Mouse (Mus musculus) lung, embryonic 16.5 days (tissue): ENCODE measurements at regions not wholly inside any gene's neighbourhood (a gene's known extent, or its start where the extent isn't known, plus 50 kb on each side); places are given as distances from the start of the nearest gene placed in this dataset.

Experiments used
- ATAC-seq: fragments of 200-750 bp; cut with Nextera tagmentation; 2 replicates; pipeline ENCODE4 v1.8.0; 2017; ENCODE audit warnings: low read depth, mild to moderate bottlenecking, moderate library complexity
- H3K27ac ChIP-seq: fragments of 300-500 bp; sonication (generic); 2 replicates; pipeline ENCODE4 v1.5.1; 2014; ENCODE audit warnings: mild to moderate bottlenecking, control low read depth, low read length
- H3K27me3 ChIP-seq: fragments of 300-500 bp; sonication (generic); 2 replicates; pipeline ENCODE4 v1.6.1; 2014; ENCODE audit warnings: low read depth, low read length, mixed read lengths; ENCODE audit not compliant: control insufficient read depth, insufficient read depth
- H3K36me3 ChIP-seq: fragments of 300-500 bp; sonication (generic); 2 replicates; pipeline ENCODE4 v1.6.1; 2014; ENCODE audit warnings: low read length; ENCODE audit not compliant: control insufficient read depth, insufficient read depth
- H3K4me1 ChIP-seq: fragments of 300-500 bp; sonication (generic); replicated peaks from 2 replicates; pipeline ENCODE4 v1.6.1; 2014; ENCODE audit warnings: low read length, mixed read lengths; ENCODE audit not compliant: control insufficient read depth, insufficient read depth
- H3K4me2 ChIP-seq: fragments of 300-500 bp; sonication (generic); 2 replicates; pipeline ENCODE4 v1.6.1; 2014; ENCODE audit warnings: low read depth, low read length, control low read depth
- H3K4me3 ChIP-seq: fragments of 300-500 bp; sonication (generic); 2 replicates; pipeline ENCODE4 v1.5.1; 2014; ENCODE audit warnings: mild to moderate bottlenecking, low read length, control low read depth
- H3K9ac ChIP-seq: fragments of 300-500 bp; sonication (generic); 2 replicates; pipeline ENCODE4 v1.6.1; 2014; ENCODE audit warnings: low read length, control low read depth
- H3K9me3 ChIP-seq: fragments of 300-500 bp; sonication (generic); 2 replicates; pipeline ENCODE4 v1.6.1; 2016; ENCODE audit warnings: low read length; ENCODE audit not compliant: control insufficient read depth
- WGBS: fragments of 180-500 bp; shearing (Covaris S2); extraction: QIAGEN DNeasy Blood & Tissue Kit; methylation state at CpG from one replicate; pipeline ENCODE4 v1.1.7; 2014; 5-methylcytosine and 5-hydroxymethylcytosine counted together

GRCm38 (mm10) chr13:37130637-37131036, 80.6 kb upstream of the F13a1 start:
- Histone ChIP-seq H3K9ac (no peak overlapping the region), H3K9me3 (no peaks in the 10 kb centered on the region), H3K4me2 (no peak overlapping the region), H3K27ac (peak overlapping the region; percentile 59), H3K4me3 (no peak overlapping the region), H3K36me3 (no peaks in the 10 kb centered on the region), H3K27me3 (no peaks in the 10 kb centered on the region), H3K4me1 (peaks cover 2% of the 10 kb centered on the region; the same call in 1 of the 2 replicates)
- WGBS: 43% methylated on average over 10 of the region's 10 CpGs
- peak; percentile 91 for ATAC-seq

DNA sequence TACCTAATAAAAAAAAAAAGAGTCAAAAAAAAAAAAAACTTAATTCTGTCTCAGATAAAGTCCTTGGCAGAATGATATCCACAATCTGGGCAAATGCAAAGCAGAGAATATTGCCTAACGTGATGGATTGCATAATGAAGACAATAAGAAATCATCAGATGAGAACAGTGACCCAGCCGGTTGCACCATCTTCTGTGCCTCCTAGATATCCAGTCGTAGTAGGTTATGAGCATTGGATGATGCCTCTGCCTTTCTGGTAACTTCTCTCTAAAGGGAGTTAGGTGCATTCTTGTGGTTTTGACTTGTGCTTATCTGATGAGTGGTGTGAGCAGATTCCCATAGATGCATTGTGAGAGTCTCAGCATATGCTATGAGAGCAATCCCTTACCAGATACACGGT, 71.6 kb upstream of the F13a1 start:
- no peaks in the 10 kb centered on the region for H3K36me3 ChIP-seq
- WGBS: 85% methylated on average over 4 of the region's 4 CpGs
- no peaks in the 10 kb centered on the region for H3K27me3 ChIP-seq
- H3K27ac ChIP-seq: no peak overlapping the region
- no peak overlapping the region for H3K9ac ChIP-seq
- H3K9me3 ChIP-seq: no peaks in the 10 kb centered on the region
- no peak overlapping the region for H3K4me2 ChIP-seq
- ATAC-seq: no peak
- H3K4me1 ChIP-seq: no peaks in the 10 kb centered on the region
- H3K4me3 ChIP-seq: no peak overlapping the region

DNA sequence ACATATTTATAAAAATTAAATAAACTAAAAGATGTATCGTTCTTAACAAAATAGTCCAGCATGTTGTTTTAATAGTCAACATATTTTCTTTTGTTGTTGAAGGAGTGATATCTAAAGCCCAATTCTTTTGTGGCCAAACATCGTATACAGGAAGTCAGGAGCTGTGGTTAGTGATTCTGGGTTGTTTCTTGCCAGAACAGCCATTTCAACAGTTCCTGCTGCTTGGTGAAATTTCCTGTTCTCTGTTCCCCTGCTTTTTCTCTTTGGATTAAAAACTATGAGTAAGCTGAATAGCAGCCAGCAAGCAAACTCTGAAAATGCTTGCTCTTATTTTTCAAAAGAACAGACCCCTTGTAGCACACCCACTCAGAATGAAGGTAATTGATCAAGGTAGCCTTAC, 70.2 kb upstream of the F13a1 start:
- H3K27me3 ChIP-seq: no peaks in the 10 kb centered on the region
- ATAC-seq: no peak
- H3K27ac ChIP-seq: no peak overlapping the region
- H3K9ac ChIP-seq: no peak overlapping the region
- no peaks in the 10 kb centered on the region for H3K36me3 ChIP-seq
- H3K4me2 ChIP-seq: no peak overlapping the region
- no peak overlapping the region for H3K4me3 ChIP-seq
- H3K4me1 ChIP-seq: no peaks in the 10 kb centered on the region
- WGBS: 61% methylated on average over 2 of the region's 2 CpGs
- no peaks in the 10 kb centered on the region for H3K9me3 ChIP-seq

- 75% methylated on average over 5 of the region's 5 CpGs for WGBS
- no peak for ATAC-seq
These were observed 64.3 kb upstream of the F13a1 start for GRCm38 (mm10) chr13:37114324-37114723.

GRCm38 (mm10) chr13:37111747-37112146, 61.7 kb upstream of the F13a1 start:
- Histone ChIP-seq H3K9ac (no peak overlapping the region), H3K27me3 (no peaks in the 10 kb centered on the region), H3K36me3 (no peaks in the 10 kb centered on the region), H3K9me3 (no peaks in the 10 kb centered on the region), H3K4me2 (no peak overlapping the region), H3K4me1 (no peaks in the 10 kb centered on the region), H3K4me3 (no peak overlapping the region), H3K27ac (no peak overlapping the region)
- 84% methylated on average over 4 of the region's 4 CpGs for WGBS
- no peak for ATAC-seq

More at GRCm38 (mm10) chr13:37114324-37114723, 64.3 kb upstream of the F13a1 start:
- H3K36me3 ChIP-seq: no peaks in the 10 kb centered on the region
- no peak overlapping the region for H3K9ac ChIP-seq
- no peaks in the 10 kb centered on the region for H3K4me1 ChIP-seq
- H3K4me3 ChIP-seq: no peak overlapping the region
- H3K4me2 ChIP-seq: no peak overlapping the region
- H3K9me3 ChIP-seq: no peaks in the 10 kb centered on the region
- H3K27ac ChIP-seq: no peak overlapping the region
- no peaks in the 10 kb centered on the region for H3K27me3 ChIP-seq

DNA sequence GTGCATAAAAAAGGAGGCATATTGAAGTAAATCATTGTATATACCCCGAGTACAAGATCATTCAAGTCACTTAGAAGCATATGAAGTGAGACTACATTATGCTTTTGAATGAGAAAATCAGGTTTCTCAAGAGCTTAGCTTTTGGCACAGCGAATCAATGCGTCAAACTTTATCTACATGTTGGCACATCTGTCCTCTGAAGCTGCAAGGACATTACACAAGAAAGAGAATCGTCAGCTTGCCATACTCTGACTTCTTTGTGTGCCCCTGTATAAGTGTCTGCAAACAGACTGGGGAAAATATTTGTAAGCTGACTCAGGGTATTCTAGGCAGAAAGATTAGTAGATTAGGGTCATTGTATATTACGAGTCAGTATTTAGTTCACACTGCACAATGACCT, 57.7 kb upstream of the F13a1 start:
- no peak for ATAC-seq
- no peak overlapping the region for H3K9ac ChIP-seq
- H3K36me3 ChIP-seq: no peaks in the 10 kb centered on the region
- no peak overlapping the region for H3K27ac ChIP-seq
- H3K4me1 ChIP-seq: no peaks in the 10 kb centered on the region
- no peaks in the 10 kb centered on the region for H3K27me3 ChIP-seq
- no peaks in the 10 kb centered on the region for H3K9me3 ChIP-seq
- 56% methylated on average over 5 of the region's 5 CpGs for WGBS
- no peak overlapping the region for H3K4me3 ChIP-seq
- H3K4me2 ChIP-seq: no peak overlapping the region

- no peak for ATAC-seq
- H3K9me3 ChIP-seq: no peaks in the 10 kb centered on the region
- H3K36me3 ChIP-seq: no peaks in the 10 kb centered on the region
- no peak overlapping the region for H3K9ac ChIP-seq
- H3K4me3 ChIP-seq: no peak overlapping the region
- 71% methylated on average over 5 of the region's 5 CpGs for WGBS
- no peak overlapping the region for H3K27ac ChIP-seq
- no peaks in the 10 kb centered on the region for H3K27me3 ChIP-seq
- no peak overlapping the region for H3K4me2 ChIP-seq
- no peaks in the 10 kb centered on the region for H3K4me1 ChIP-seq
These were observed 56.0 kb upstream of the F13a1 start for GRCm38 (mm10) chr13:37106009-37106408.

- Histone ChIP-seq H3K27ac (no peak overlapping the region), H3K27me3 (no peaks in the 10 kb centered on the region), H3K9me3 (no peaks in the 10 kb centered on the region), H3K36me3 (no peaks in the 10 kb centered on the region), H3K4me2 (no peak overlapping the region), H3K9ac (no peak overlapping the region), H3K4me1 (no peaks in the 10 kb centered on the region), H3K4me3 (no peak overlapping the region)
- 71% methylated on average over 9 of the region's 9 CpGs for WGBS
- no peak for ATAC-seq
These were observed 54.6 kb upstream of the F13a1 start for GRCm38 (mm10) chr13:37104410-37105294.

- Histone ChIP-seq H3K27me3 (no peaks in the 10 kb centered on the region), H3K27ac (no peak overlapping the region), H3K36me3 (no peaks in the 10 kb centered on the region), H3K4me2 (no peak overlapping the region), H3K4me3 (no peak overlapping the region), H3K4me1 (no peaks in the 10 kb centered on the region), H3K9ac (no peak overlapping the region), H3K9me3 (no peaks in the 10 kb centered on the region)
- no peak for ATAC-seq
- WGBS: 53% methylated on average over 6 of the region's 6 CpGs
These were observed 53.8 kb upstream of the F13a1 start for GRCm38 (mm10) chr13:37103741-37104296.
